Mouse (Mus musculus) bone marrow, adult 2 months (tissue): ENCODE measurements at regions not wholly inside any gene's neighbourhood (a gene's known extent, or its start where the extent isn't known, plus 50 kb on each side); places are given as distances from the start of the nearest gene placed in this dataset.

Experiments used
- CTCF ChIP-seq: fragments of 200-500 bp; IDR thresholded peaks from 2 replicates; pipeline ENCODE4 v1.5.1; 2011; ENCODE audit warnings: low read length, control low read depth; ENCODE audit not compliant: control insufficient read depth, insufficient read depth
- POLR2A ChIP-seq: fragments of 200-500 bp; IDR thresholded peaks from 2 replicates; pipeline ENCODE4 v1.6.1; 2011; ENCODE audit warnings: low read depth, mild to moderate bottlenecking, control low read depth, low read length, borderline replicate concordance; ENCODE audit not compliant: control insufficient read depth

DNA sequence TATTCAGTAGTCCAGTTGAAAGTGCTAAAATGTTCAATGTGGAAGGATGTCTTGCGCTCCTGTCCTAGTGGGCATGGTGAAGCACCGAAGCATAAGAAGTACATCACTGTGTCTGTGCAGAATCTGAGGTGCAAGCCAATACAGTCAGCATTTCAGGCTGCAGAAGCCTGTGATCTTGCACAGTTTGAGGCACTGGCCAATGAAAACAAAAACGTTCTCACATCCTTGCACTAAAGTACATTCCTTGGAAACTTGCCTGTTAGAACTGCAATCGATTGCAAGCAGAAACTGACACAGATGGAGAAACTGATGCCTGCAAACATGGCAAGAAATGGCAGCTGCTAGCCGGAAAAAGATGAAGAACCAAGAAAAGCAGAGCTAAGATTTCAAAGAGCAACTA, 472.9 kb upstream of the Atp11b start:
- TF ChIP-seq POLR2A = no peak
- TF ChIP-seq CTCF = no peak
